Mouse (Mus musculus) CH12.LX (cell line): ENCODE results near the gene Rora. TPM values are rescaled to one million over a fixed set of nuclear protein-coding genes. Genes with fewer than 3 reads are reported as not detected.

Experiments used
- DNase-seq: peaks from one replicate; pipeline ENCODE4 v3.0.0-alpha.2; 2013; ENCODE audit errors: extremely low read depth
- H3K27ac ChIP-seq: 2 replicates; pipeline ENCODE4 v1.5.1; 2012; ENCODE audit warnings: low read depth, mild to moderate bottlenecking, control low read depth, moderate library complexity; ENCODE audit not compliant: insufficient read depth
- H3K27me3 ChIP-seq: replicated peaks from 2 replicates; pipeline ENCODE3; 2012; ENCODE audit warnings: inconsistent platforms
- H3K36me3 ChIP-seq, 2 experiments: replicated peaks in 1 of 2; 2 replicates each; pipeline versions ENCODE3 to v1.6.1; 2012; ENCODE audit warnings: inconsistent platforms in 1 of 2, low read length in 1 of 2, mild to moderate bottlenecking in 1 of 2, mixed read lengths in 1 of 2, moderate library complexity in 1 of 2; ENCODE audit not compliant: control insufficient read depth in 1 of 2, insufficient read depth in 1 of 2
- H3K4me1 ChIP-seq, 2 experiments: 2 replicates each; pipeline ENCODE4 v1.6.1; 2012; ENCODE audit warnings: inconsistent platforms in 1 of 2, moderate library complexity in 1 of 2; ENCODE audit not compliant: insufficient read depth in 2 of 2, control insufficient read depth in 1 of 2
- H3K4me2 ChIP-seq: 2 replicates; pipeline ENCODE4 v1.6.1; 2012; ENCODE audit warnings: low read depth, mild to moderate bottlenecking, control low read depth; ENCODE audit not compliant: poor library complexity, insufficient read depth, severe bottlenecking
- H3K4me3 ChIP-seq, 3 experiments: fragments of 150-350 bp in 1 of 3; sonication (generic) in 1 of 3; replicated peaks in 1 of 3; 2 replicates each; pipeline versions ENCODE3 to v1.5.1; 2011 to 2012; ENCODE audit warnings: low read depth in 2 of 3, low read length in 2 of 3, mild to moderate bottlenecking in 2 of 3, moderate library complexity in 2 of 3, control low read depth in 1 of 3, improper control_type of control experiment in 1 of 3, inconsistent platforms in 1 of 3, mixed read lengths in 1 of 3; ENCODE audit not compliant: poor library complexity in 1 of 3
- H3K79me2 ChIP-seq: replicated peaks from 2 replicates; pipeline ENCODE4 v1.6.1; 2012; ENCODE audit warnings: mild to moderate bottlenecking, moderate library complexity; ENCODE audit not compliant: control insufficient read depth, poor library complexity, insufficient read depth, severe bottlenecking; ENCODE audit errors: extremely low read depth
- H3K9ac ChIP-seq: 2 replicates; pipeline ENCODE4 v1.6.1; 2012; ENCODE audit warnings: low read depth, mild to moderate bottlenecking, control low read depth, moderate library complexity; ENCODE audit not compliant: insufficient read depth
- H3K9me3 ChIP-seq: replicated peaks from 2 replicates; pipeline ENCODE3; 2012; ENCODE audit warnings: low read length, inconsistent platforms, mixed read lengths
- CHD1 ChIP-seq: IDR thresholded peaks from 2 replicates; pipeline ENCODE4 v1.6.1; 2012; ENCODE audit warnings: low read depth, low read length, improper control_type of control experiment, inconsistent platforms
- CHD2 ChIP-seq: IDR thresholded peaks from 2 replicates; pipeline ENCODE4 v1.6.1; 2011; ENCODE audit warnings: low read length, improper control_type of control experiment
- ELF1 ChIP-seq: IDR thresholded peaks from 2 replicates; pipeline ENCODE4 v1.6.1; 2014; ENCODE audit warnings: low read depth, mild to moderate bottlenecking, inconsistent platforms, low read length, improper control_type of control experiment
- EP300 ChIP-seq: IDR thresholded peaks from 2 replicates; pipeline ENCODE4 v1.6.1; 2011; ENCODE audit warnings: low read length, improper control_type of control experiment
- GABPA ChIP-seq: IDR thresholded peaks from 2 replicates; pipeline ENCODE4 v1.6.1; 2012; ENCODE audit warnings: low read depth, low read length, improper control_type of control experiment, inconsistent platforms; ENCODE audit not compliant: insufficient replicate concordance
- HCFC1 ChIP-seq: IDR thresholded peaks from 2 replicates; pipeline ENCODE4 v1.6.1; 2012; ENCODE audit warnings: low read depth, mild to moderate bottlenecking, inconsistent platforms, low read length, improper control_type of control experiment
- IRF4 ChIP-seq: IDR thresholded peaks from 2 replicates; pipeline ENCODE4 v1.6.1; 2014; ENCODE audit warnings: low read depth, mild to moderate bottlenecking, inconsistent platforms, low read length, improper control_type of control experiment
- JUN ChIP-seq: IDR thresholded peaks from 2 replicates; pipeline ENCODE4 v1.6.1; 2011; ENCODE audit warnings: low read depth, mild to moderate bottlenecking, low read length, improper control_type of control experiment, moderate library complexity; ENCODE audit not compliant: insufficient read depth
- JUND ChIP-seq: conservative IDR thresholded peaks from 2 replicates; pipeline ENCODE4 v1.6.1; 2011; ENCODE audit warnings: low read depth, low read length, improper control_type of control experiment
- KAT2A ChIP-seq: IDR thresholded peaks from 2 replicates; pipeline ENCODE4 v1.6.1; 2012; ENCODE audit warnings: low read length, improper control_type of control experiment, inconsistent platforms; ENCODE audit not compliant: insufficient replicate concordance
- MAX ChIP-seq: IDR thresholded peaks from 2 replicates; pipeline ENCODE4 v1.6.1; 2011; ENCODE audit warnings: low read length, improper control_type of control experiment
- MEF2A ChIP-seq: IDR thresholded peaks from 2 replicates; pipeline ENCODE4 v1.6.1; 2014; ENCODE audit warnings: low read depth, mild to moderate bottlenecking, inconsistent platforms, low read length, improper control_type of control experiment, borderline replicate concordance
- NELFE ChIP-seq: IDR thresholded peaks from 2 replicates; pipeline ENCODE4 v1.6.1; 2011; ENCODE audit warnings: low read depth, low read length, improper control_type of control experiment
- NRF1 ChIP-seq: IDR thresholded peaks from 2 replicates; pipeline ENCODE4 v1.6.1; 2014; ENCODE audit warnings: low read depth, mild to moderate bottlenecking, inconsistent platforms, low read length, improper control_type of control experiment, moderate library complexity
- POLR2A ChIP-seq: IDR thresholded peaks from 2 replicates; pipeline ENCODE4 v1.6.1; 2011; ENCODE audit warnings: low read depth, mild to moderate bottlenecking, improper control_type of control experiment, low read length
- SIN3A ChIP-seq: IDR thresholded peaks from 2 replicates; pipeline ENCODE4 v1.6.1; 2012; ENCODE audit warnings: low read length, improper control_type of control experiment, inconsistent platforms
- SMC3 ChIP-seq: IDR thresholded peaks from 2 replicates; pipeline ENCODE4 v1.6.1; 2011; ENCODE audit warnings: low read depth, low read length, improper control_type of control experiment
- TCF12 ChIP-seq: IDR thresholded peaks from 2 replicates; pipeline ENCODE4 v1.6.1; 2014; ENCODE audit warnings: low read depth, mild to moderate bottlenecking, inconsistent platforms, low read length, improper control_type of control experiment
- UBTF ChIP-seq: IDR thresholded peaks from 2 replicates; pipeline ENCODE4 v1.6.1; 2012; ENCODE audit warnings: low read depth, mild to moderate bottlenecking, inconsistent platforms, low read length, improper control_type of control experiment, moderate library complexity
- USF1 ChIP-seq: IDR thresholded peaks from 2 replicates; pipeline ENCODE4 v1.6.1; 2014; ENCODE audit warnings: low read depth, mild to moderate bottlenecking, inconsistent platforms, low read length, improper control_type of control experiment
- ZC3H11A ChIP-seq: IDR thresholded peaks from 2 replicates; pipeline ENCODE4 v1.6.1; 2012; ENCODE audit warnings: low read depth, mild to moderate bottlenecking, inconsistent platforms, low read length, improper control_type of control experiment
- ZKSCAN1 ChIP-seq: IDR thresholded peaks from 2 replicates; pipeline ENCODE4 v1.6.1; 2012; ENCODE audit warnings: low read depth, inconsistent platforms, low read length, improper control_type of control experiment, borderline replicate concordance
- ZNF384 ChIP-seq: IDR thresholded peaks from 2 replicates; pipeline ENCODE4 v1.6.1; 2012; ENCODE audit warnings: low read depth, low read length, improper control_type of control experiment, inconsistent platforms
- dilution Hi-C: fragments of 300-500 bp; cut with MboI; formaldehyde crosslinking; loops from 2 replicates; pipeline ENCODE4 v1.14.3; 2020; ENCODE audit warnings: low sequenced_read_pairs; ENCODE audit not compliant: extremely low pct_unique_long_range_greater_than_20kb, extremely low pct_ligation_motif_present
- in situ Hi-C: fragments of 300-500 bp; cut with MboI; formaldehyde crosslinking; loops from 3 replicates; pipeline ENCODE4 v1.14.3; 2019; ENCODE audit warnings: low sequenced_read_pairs, low pct_ligation_motif_present, low pct_unique_long_range_greater_than_20kb, mixed read lengths
- polyA plus RNA-seq: library from polyadenylated mRNA; unstranded; fragments of >175 nt; gene quantifications from 2 replicates; pipeline ENCODE4 v1.2.1, GENCODE M21; 2012; ENCODE audit warnings: low read depth; ENCODE audit not compliant: insufficient read length
- total RNA-seq, 2 experiments: library from RNA; depleted of rRNA; stranded (reverse); fragments of 300-350 nt in 1 of 2; fragments of >200 nt in 1 of 2; gene quantifications; 2 replicates each; pipeline ENCODE4 v1.2.3; 2012 to 2014

The Rora gene
- total and polyA plus RNA-seq, 3 experiments = 0.36 to 0.66 (median 0.64) TPM

DNA sequence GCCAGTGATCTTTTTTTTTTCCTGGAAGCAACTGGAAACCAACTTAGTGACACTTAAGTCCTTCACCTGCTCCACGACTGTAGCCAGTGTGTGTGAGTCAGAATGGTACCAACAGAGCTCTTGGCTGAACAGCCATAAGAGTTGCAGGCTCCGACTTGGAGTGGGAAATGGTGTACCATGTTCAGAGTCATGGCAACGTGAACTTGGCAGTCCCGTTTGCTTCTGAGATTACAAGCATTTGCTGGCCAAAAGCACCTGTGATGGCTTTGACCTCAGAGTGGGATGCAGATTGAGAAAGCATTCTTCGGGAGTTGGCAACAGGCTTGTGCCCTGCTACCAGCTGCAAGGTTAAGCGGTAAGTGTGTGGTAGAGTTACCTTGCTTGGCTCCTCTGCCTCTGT is 574.2 kb downstream of the Rora start:
- Histone ChIP-seq H3K36me3 (no peaks in the 10 kb centered on the region), H3K27me3 (no peaks in the 10 kb centered on the region), H3K27ac (no peak overlapping the region), H3K9ac (no peak overlapping the region), H3K4me1 (peaks cover 0 to 6% of the 10 kb centered on the region in 2 experiments; a peak in 1 of 4 replicates), H3K9me3 (no peaks in the 10 kb centered on the region), H3K79me2 (no peaks in the 10 kb centered on the region), H3K4me3 (no peak overlapping the region), H3K4me2 (no peak overlapping the region)
- no peak for DNase-seq
- in situ Hi-C loops (no loop called here), dilution Hi-C loops (no loop called here)
- no peak for TF ChIP-seq MAX
- no peak for TF ChIP-seq GABPA
- TF ChIP-seq IRF4 = no peak
- TF ChIP-seq CHD1 = no peak
- no peak for TF ChIP-seq SIN3A
- no peak for TF ChIP-seq NRF1
- TF ChIP-seq CHD2 = no peak
- TF ChIP-seq JUND = no peak
- no peak for TF ChIP-seq ELF1

- H3K9ac ChIP-seq = no peak overlapping the region
- no peaks in the 10 kb centered on the region for H3K36me3 ChIP-seq
- no peak overlapping the region for H3K4me2 ChIP-seq
- no peaks in the 10 kb centered on the region for H3K27me3 ChIP-seq
- no peaks in the 10 kb centered on the region for H3K9me3 ChIP-seq
- no peaks in the 10 kb centered on the region for H3K79me2 ChIP-seq
- in situ Hi-C loops (no loop called here), dilution Hi-C loops (no loop called here)
- TF ChIP-seq POLR2A (no peak), CHD1 (no peak), HCFC1 (no peak), USF1 (no peak), NELFE (no peak), EP300 (no peak), ZC3H11A (no peak), JUN (no peak), JUND (no peak), ZNF384 (no peak), KAT2A (no peak), TCF12 (no peak), UBTF (no peak), GABPA (no peak), SMC3 (no peak), ZKSCAN1 (no peak), MEF2A (no peak), SIN3A (no peak)
- H3K4me1 ChIP-seq = peaks cover 0 to 3% of the 10 kb centered on the region in 2 experiments; a peak in 1 of 4 replicates
- DNase-seq = no peak
- no peak overlapping the region for H3K27ac ChIP-seq
- H3K4me3 ChIP-seq = no peak overlapping the region
These were observed 576.3 kb downstream of the Rora start for GRCm38 (mm10) chr9:69229935-69230334.
